Mouse (Mus musculus): Measurements from ENCODE around the gene Vat1l.

Vat1l gene

DNA sequence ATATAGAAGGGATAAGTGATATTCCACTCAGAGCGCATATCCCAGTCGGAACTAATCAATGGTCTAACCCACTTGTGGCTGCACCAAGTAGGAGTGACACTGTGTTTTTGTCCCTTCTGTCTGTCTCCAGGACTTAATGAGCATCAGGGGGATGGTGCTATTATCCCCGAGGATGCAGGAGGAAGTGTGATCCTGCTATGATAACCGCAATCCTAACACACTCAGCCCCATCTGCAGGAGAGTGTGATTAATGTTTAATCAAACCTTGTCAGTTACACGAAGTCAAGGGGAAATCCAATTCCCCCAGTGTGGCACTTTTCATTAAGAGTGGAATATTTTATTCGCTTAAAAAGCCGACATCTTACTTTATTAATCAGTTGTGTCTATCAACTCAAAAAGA lies 196.3 kb downstream of the Vat1l start:
- DNase-seq = no peak

DNA sequence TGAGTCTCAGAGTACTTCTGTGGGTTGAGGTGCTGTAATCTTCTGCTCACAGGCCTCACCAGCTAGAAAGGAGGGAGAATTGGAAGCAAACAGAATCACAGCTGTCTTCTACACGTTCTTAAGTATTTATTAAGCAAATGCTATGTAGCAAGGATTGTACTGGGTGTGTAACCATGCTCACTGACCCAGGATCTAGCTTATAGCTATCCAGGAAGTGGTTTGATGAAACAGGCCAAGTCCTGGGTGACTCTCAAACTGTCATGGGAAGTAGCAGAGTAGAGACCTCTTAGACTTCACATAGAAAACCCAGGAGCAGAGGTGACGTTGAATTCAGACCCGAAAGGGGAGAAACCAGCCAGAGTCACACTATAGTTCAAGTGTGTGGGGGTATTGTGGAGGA lies 206.0 kb downstream of the Vat1l start:
- DNase-seq = no peak

GRCm38 (mm10) chr8:114417786-114418185 lies 212.4 kb downstream of the Vat1l start, which contains the start of gene Clec3a:
TSS of gene Clec3a (plus strand) at chr8:114418086.
- no peak for DNase-seq

- no peak for DNase-seq
These were observed 213.1 kb downstream of the Vat1l start for GRCm38 (mm10) chr8:114418486-114418885.

DNA sequence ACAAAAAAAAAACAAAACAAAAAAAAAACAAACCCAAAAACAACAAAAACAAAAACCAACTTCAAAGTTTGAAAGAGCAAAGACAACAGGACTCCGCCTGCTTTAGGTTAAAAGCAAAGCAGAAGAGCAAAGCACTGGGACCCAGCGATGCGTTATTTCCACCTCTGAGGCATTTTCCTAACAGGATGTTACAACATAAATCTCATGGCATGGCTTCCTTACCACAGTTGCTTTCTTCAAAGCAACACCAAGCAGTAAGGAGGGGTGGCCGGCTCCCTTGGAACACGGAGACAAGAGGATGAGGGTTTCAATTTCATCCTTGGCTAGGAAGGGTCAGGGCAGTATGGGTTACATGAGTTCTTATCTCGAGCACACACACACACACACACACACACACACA lies 213.5 kb downstream of the Vat1l start:
- DNase-seq = no peak

- no peak for DNase-seq
These were observed 216.1 kb downstream of the Vat1l start for GRCm38 (mm10) chr8:114421544-114421943.
